Mouse (Mus musculus) myocyte (in vitro differentiated cells): Measurements from ENCODE around the gene Gm14632. TPM values are rescaled to one million over a fixed set of nuclear protein-coding genes. Genes with fewer than 3 reads are reported as not detected.
"Not testable (repeated sequence)": the region's sequence is repeated elsewhere in the genome, so short reads cannot be mapped to it uniquely, and the experiment has no call there.

ENCODE experiments used
- H3K27me3 ChIP-seq: one replicate; pipeline ENCODE4 v1.6.1; 2011; ENCODE audit not compliant: control insufficient read depth, insufficient read depth, insufficient read length
- H3K36me3 ChIP-seq: one replicate; pipeline ENCODE4 v1.6.1; 2011; ENCODE audit not compliant: control insufficient read depth, insufficient read depth
- H3K4me2 ChIP-seq: one replicate; pipeline ENCODE4 v1.6.1; 2011; ENCODE audit warnings: low read depth, control low read depth
- H3K4me3 ChIP-seq: one replicate; pipeline ENCODE4 v1.5.1; 2011; ENCODE audit warnings: mild to moderate bottlenecking, control low read depth, moderate library complexity
- H3K79me2 ChIP-seq: one replicate; pipeline ENCODE4 v1.6.1; 2011; ENCODE audit not compliant: control insufficient read depth, insufficient read depth
- H3ac ChIP-seq: one replicate; pipeline ENCODE4 v1.6.1; 2011; ENCODE audit not compliant: control insufficient read depth, insufficient read length
- polyA plus RNA-seq: library from polyadenylated mRNA; unstranded; fragments of >200 nt; fragmentation: generic; extraction: Trizol; gene quantifications from one replicate; pipeline ENCODE4 v1.2.1, GENCODE M21; 2012; ENCODE audit warnings: missing spikeins

Gm14632 gene
- not detected for polyA plus RNA-seq

- not testable (repeated sequence) for H3K79me2 ChIP-seq, H3K4me2 ChIP-seq, H3K27me3 ChIP-seq, H3ac ChIP-seq, H3K36me3 ChIP-seq, H3K4me3 ChIP-seq
Observed at GRCm38 (mm10) chrX:30329472-30329871, at the start of gene Gm14632. Gm14632 (plus strand) TSS chrX:30329772.
